Mouse (Mus musculus) myocyte (in vitro differentiated cells): Measurements from ENCODE around the gene Rbm19. TPM values are rescaled to one million over a fixed set of nuclear protein-coding genes. Genes with fewer than 3 reads are reported as not detected.

Experiments
- H3K27me3 ChIP-seq: one replicate; pipeline ENCODE4 v1.6.1; 2011; ENCODE audit not compliant: control insufficient read depth, insufficient read depth, insufficient read length
- H3K36me3 ChIP-seq: one replicate; pipeline ENCODE4 v1.6.1; 2011; ENCODE audit not compliant: control insufficient read depth, insufficient read depth
- H3K4me2 ChIP-seq: one replicate; pipeline ENCODE4 v1.6.1; 2011; ENCODE audit warnings: low read depth, control low read depth
- H3K4me3 ChIP-seq: one replicate; pipeline ENCODE4 v1.5.1; 2011; ENCODE audit warnings: mild to moderate bottlenecking, control low read depth, moderate library complexity
- H3K79me2 ChIP-seq: one replicate; pipeline ENCODE4 v1.6.1; 2011; ENCODE audit not compliant: control insufficient read depth, insufficient read depth
- H3ac ChIP-seq: one replicate; pipeline ENCODE4 v1.6.1; 2011; ENCODE audit not compliant: control insufficient read depth, insufficient read length
- CEBPB ChIP-seq: IDR thresholded peaks from 2 replicates; pipeline ENCODE4 v1.6.1; 2011; ENCODE audit warnings: mild to moderate bottlenecking, moderate library complexity; ENCODE audit not compliant: poor library complexity, insufficient read depth, severe bottlenecking
- E2F4 ChIP-seq: IDR thresholded peaks from one replicate; pipeline ENCODE4 v1.6.1; 2011; ENCODE audit warnings: mild to moderate bottlenecking, control low read depth, moderate library complexity; ENCODE audit not compliant: insufficient read depth
- MAX ChIP-seq: IDR thresholded peaks from one replicate; pipeline ENCODE4 v1.6.1; 2011; ENCODE audit warnings: low read depth, mild to moderate bottlenecking, control low read depth
- MYOD1 ChIP-seq, 3 experiments: IDR thresholded peaks; one replicate each; pipeline ENCODE4 v1.6.1; 2011; ENCODE audit warnings: control low read depth in 2 of 3, low read depth in 2 of 3, mild to moderate bottlenecking in 2 of 3, moderate library complexity in 1 of 3; ENCODE audit not compliant: insufficient read length in 2 of 3, control insufficient read depth in 1 of 3
- MYOG ChIP-seq, 3 experiments: IDR thresholded peaks; one replicate each; pipeline ENCODE4 v1.6.1; 2011; ENCODE audit warnings: control low read depth in 2 of 3, low read depth in 2 of 3, mild to moderate bottlenecking in 2 of 3; ENCODE audit not compliant: insufficient read length in 2 of 3, control insufficient read depth in 1 of 3, insufficient read depth in 1 of 3
- POLR2A ChIP-seq: IDR thresholded peaks from one replicate; pipeline ENCODE4 v1.6.1; 2011; ENCODE audit warnings: low read depth, mild to moderate bottlenecking, control low read depth, moderate library complexity; ENCODE audit not compliant: insufficient read length
- POLR2AphosphoS2 ChIP-seq: IDR thresholded peaks from one replicate; pipeline ENCODE4 v1.6.1; 2011; ENCODE audit warnings: low read depth, control low read depth; ENCODE audit not compliant: insufficient read length
- REST ChIP-seq: IDR thresholded peaks from one replicate; pipeline ENCODE4 v1.6.1; 2011; ENCODE audit warnings: mild to moderate bottlenecking, control low read depth, moderate library complexity; ENCODE audit not compliant: insufficient read depth, insufficient read length
- SRF ChIP-seq: IDR thresholded peaks from one replicate; pipeline ENCODE4 v1.6.1; 2011; ENCODE audit warnings: low read depth; ENCODE audit not compliant: control insufficient read depth, insufficient read length
- TCF12 ChIP-seq: IDR thresholded peaks from one replicate; pipeline ENCODE4 v1.6.1; 2011; ENCODE audit warnings: mild to moderate bottlenecking, control low read depth; ENCODE audit not compliant: poor library complexity, insufficient read depth, severe bottlenecking
- TCF3 ChIP-seq: IDR thresholded peaks from one replicate; pipeline ENCODE4 v1.6.1; 2011; ENCODE audit warnings: low read depth, control low read depth; ENCODE audit not compliant: insufficient read length
- USF1 ChIP-seq: IDR thresholded peaks from one replicate; pipeline ENCODE4 v1.6.1; 2011; ENCODE audit warnings: low read depth, mild to moderate bottlenecking, control low read depth, moderate library complexity
- polyA plus RNA-seq: library from polyadenylated mRNA; unstranded; fragments of >200 nt; fragmentation: generic; extraction: Trizol; gene quantifications from one replicate; pipeline ENCODE4 v1.2.1, GENCODE M21; 2012; ENCODE audit warnings: missing spikeins

Gene Rbm19
- polyA plus RNA-seq, 1 experiment = 28.3 TPM

DNA sequence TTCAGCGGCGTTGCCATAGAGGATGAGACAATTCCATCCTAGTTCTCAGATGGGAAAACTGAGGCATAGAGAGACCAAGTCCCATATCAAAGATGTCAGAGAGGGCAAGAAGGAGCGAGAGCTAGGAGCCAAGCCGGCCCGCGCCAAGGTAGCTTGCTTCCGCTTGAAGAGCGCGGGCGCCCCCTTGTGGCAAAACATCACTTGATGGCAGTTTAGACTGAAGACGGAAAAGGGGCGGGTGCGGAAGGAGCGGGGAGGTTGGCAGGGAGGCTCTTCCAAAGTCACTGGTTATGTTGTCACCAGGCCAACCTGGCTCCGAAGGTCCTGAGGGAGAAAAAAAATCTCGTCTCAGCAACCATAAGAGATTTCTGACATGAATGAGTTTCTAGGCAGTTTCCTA lies 27.7 kb upstream of the Rbm19 start:
- Histone ChIP-seq H3K36me3 (no peaks in the 10 kb centered on the region), H3K4me3 (no peak overlapping the region), H3K27me3 (peaks cover 43% of the 10 kb centered on the region), H3K4me2 (no peak overlapping the region), H3ac (no peak overlapping the region), H3K79me2 (no peaks in the 10 kb centered on the region)
- no peak for TF ChIP-seq SRF

DNA sequence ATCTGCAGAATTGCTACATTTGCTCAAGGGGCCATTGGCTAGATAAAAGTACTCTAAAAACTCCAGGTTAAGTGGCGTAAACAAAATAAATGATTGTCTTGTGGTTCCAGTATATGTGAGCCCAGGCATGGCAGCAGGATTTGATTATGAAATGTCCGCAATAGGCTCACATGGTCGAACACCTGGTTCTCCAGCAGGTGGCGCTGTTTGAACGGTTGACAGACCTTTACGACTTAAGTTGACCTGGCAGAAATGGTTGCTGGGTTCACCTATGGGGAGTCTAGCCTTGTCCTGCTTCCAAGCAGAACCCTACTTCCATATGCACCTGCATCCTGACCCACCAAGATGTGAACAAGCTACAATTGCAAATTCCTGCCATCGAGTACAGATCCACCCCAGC lies 21.7 kb upstream of the Rbm19 start:
- TF ChIP-seq CEBPB = no peak
- no peak for TF ChIP-seq POLR2AphosphoS2
- TF ChIP-seq POLR2A = no peak
- no peak for TF ChIP-seq E2F4
- Histone ChIP-seq H3ac (no peak overlapping the region), H3K79me2 (no peaks in the 10 kb centered on the region), H3K4me2 (no peak overlapping the region), H3K27me3 (peaks cover 24% of the 10 kb centered on the region), H3K36me3 (no peaks in the 10 kb centered on the region), H3K4me3 (no peak overlapping the region)

- no peaks in the 10 kb centered on the region for H3K79me2 ChIP-seq
- peaks cover 3% of the 10 kb centered on the region for H3K27me3 ChIP-seq
- TF ChIP-seq POLR2A = no peak
- H3K4me3 ChIP-seq = no peak overlapping the region
- H3K4me2 ChIP-seq = no peak overlapping the region
- H3ac ChIP-seq = no peak overlapping the region
- H3K36me3 ChIP-seq = no peaks in the 10 kb centered on the region
These were observed 19.2 kb upstream of the Rbm19 start for GRCm38 (mm10) chr5:120097042-120097441.

DNA sequence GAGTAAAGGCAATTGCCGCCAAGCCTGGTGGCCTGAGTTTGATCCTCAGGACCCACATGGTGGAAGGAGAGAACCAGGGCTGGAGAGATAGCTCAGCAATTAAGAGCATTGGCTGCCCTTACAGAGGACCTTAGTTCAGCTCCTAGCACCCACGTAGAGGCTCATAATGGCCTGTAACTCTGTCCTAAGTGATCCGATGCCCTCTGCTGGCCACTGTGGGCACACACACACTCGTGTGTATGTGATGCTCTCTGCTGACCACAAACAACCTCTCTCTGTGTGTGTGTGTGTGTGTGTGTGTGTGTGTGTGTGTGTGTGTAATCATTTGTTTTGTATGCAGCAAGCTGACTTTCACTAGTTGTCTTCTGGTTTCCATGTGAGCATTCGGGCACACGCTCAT lies 15.5 kb upstream of the Rbm19 start:
- H3ac ChIP-seq = no peak overlapping the region
- TF ChIP-seq USF1 = no peak
- TF ChIP-seq MYOD1 (IDR thresholded peaks at IDR 0.05; ENCODE audit: control insufficient read depth in 1 of 3, insufficient read length in 2 of 3, low read depth in 2 of 3) = no peak
- TF ChIP-seq E2F4 = no peak
- no peak for TF ChIP-seq POLR2A
- no peak for TF ChIP-seq MAX
- TF ChIP-seq POLR2AphosphoS2 = no peak
- no peak for TF ChIP-seq CEBPB
- no peak for TF ChIP-seq SRF
- TF ChIP-seq TCF3 = no peak
- TF ChIP-seq TCF12 = no peak
- no peak for TF ChIP-seq REST
- no peak for TF ChIP-seq MYOG (IDR thresholded peaks at IDR 0.05; ENCODE audit: control insufficient read depth in 1 of 3, insufficient read depth in 1 of 3, insufficient read length in 2 of 3, low read depth in 2 of 3)
- H3K4me2 ChIP-seq = no peak overlapping the region
- no peak overlapping the region for H3K4me3 ChIP-seq
- peaks cover 5% of the 10 kb centered on the region for H3K27me3 ChIP-seq
- no peaks in the 10 kb centered on the region for H3K79me2 ChIP-seq
- H3K36me3 ChIP-seq = no peaks in the 10 kb centered on the region

DNA sequence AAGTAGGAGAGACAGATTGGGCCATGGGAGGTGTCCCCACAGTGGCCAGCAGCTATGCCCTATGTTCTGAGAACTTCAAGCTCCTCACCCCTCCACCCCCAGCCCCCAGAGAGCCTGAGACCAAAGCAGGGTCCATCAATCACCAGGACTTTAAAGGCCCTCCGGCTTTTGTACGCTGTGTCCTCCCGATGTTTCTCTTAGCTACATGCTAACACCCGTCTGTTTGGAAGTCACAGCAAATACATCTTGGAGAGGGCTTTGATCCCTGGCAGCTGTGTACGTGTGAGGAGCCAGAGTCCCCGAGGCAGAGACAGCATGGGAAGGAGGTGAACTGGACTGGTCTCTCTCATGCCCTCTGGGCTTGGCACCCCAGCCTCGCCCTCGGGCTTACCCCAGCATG lies 14.2 kb upstream of the Rbm19 start:
- TF ChIP-seq E2F4 = no peak
- TF ChIP-seq USF1 = no peak
- no peak for TF ChIP-seq TCF12
- no peak for TF ChIP-seq SRF
- TF ChIP-seq POLR2A = no peak
- H3K36me3 ChIP-seq = no peaks in the 10 kb centered on the region
- H3ac ChIP-seq = no peak overlapping the region
- no peak overlapping the region for H3K4me2 ChIP-seq
- no peaks in the 10 kb centered on the region for H3K79me2 ChIP-seq
- H3K4me3 ChIP-seq = no peak overlapping the region
- peaks cover 5% of the 10 kb centered on the region for H3K27me3 ChIP-seq

DNA sequence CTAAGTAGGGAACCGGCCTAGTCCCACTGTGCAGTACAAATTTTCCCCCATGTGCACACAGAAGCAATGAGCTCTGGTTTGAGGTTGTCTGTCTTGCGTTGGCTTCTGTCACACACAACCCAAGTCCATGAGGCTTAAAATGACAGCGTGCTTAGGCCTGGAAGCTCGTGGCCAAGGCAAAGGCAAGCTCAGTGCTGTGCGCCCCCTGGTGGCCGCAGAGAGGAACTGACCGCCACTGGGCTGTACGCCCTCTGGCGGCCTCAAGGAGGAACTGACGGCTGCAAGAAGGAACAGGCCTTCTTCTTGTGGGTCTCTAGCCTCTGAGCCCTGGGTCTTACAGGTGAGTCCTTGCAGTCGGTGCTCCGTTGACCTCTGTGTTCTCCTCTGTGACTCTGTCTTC lies 13.5 kb upstream of the Rbm19 start:
- peaks cover 5% of the 10 kb centered on the region for H3K27me3 ChIP-seq
- H3ac ChIP-seq = no peak overlapping the region
- TF ChIP-seq MYOD1 (IDR thresholded peaks at IDR 0.05; ENCODE audit: control insufficient read depth in 1 of 3, insufficient read length in 2 of 3, low read depth in 2 of 3) (no peak), POLR2AphosphoS2 (no peak), MAX (no peak), MYOG (IDR thresholded peaks at IDR 0.05; ENCODE audit: control insufficient read depth in 1 of 3, insufficient read depth in 1 of 3, insufficient read length in 2 of 3, low read depth in 2 of 3) (no peak), TCF3 (no peak), E2F4 (no peak), TCF12 (no peak), POLR2A (no peak), USF1 (no peak), REST (no peak), SRF (no peak), CEBPB (no peak)
- no peak overlapping the region for H3K4me2 ChIP-seq
- no peaks in the 10 kb centered on the region for H3K36me3 ChIP-seq
- H3K4me3 ChIP-seq = no peak overlapping the region
- H3K79me2 ChIP-seq = no peaks in the 10 kb centered on the region
